Mouse (Mus musculus) naive thymus-derived CD4-positive, alpha-beta T cell, adult 2 months (primary cell): ENCODE results near the gene Arg1.
A peak's percentile ranks its signal among the peaks of the same experiment; 100 is the strongest.

ENCODE experiments used
- DNase-seq: peaks from one replicate; pipeline ENCODE4 v3.0.0-alpha.2; 2011; ENCODE audit warnings: low read depth

The Arg1 gene

GRCm38 (mm10) chr10:24912576-24912975 lies 14.7 kb downstream of the Arg1 start:
- no peak for DNase-seq

- DNase-seq: no peak
Observed at GRCm38 (mm10) chr10:24911199-24911598, 16.1 kb downstream of the Arg1 start.

GRCm38 (mm10) chr10:24905627-24906026 lies 21.7 kb downstream of the Arg1 start:
- no peak for DNase-seq

- no peak for DNase-seq
Observed at GRCm38 (mm10) chr10:24895927-24896326, 31.4 kb downstream of the Arg1 start.

GRCm38 (mm10) chr10:24888343-24888742 lies 38.9 kb downstream of the Arg1 start:
- no peak for DNase-seq

GRCm38 (mm10) chr10:24886008-24886407 lies 41.3 kb downstream of the Arg1 start:
- peak; percentile 13 for DNase-seq

GRCm38 (mm10) chr10:24873624-24874023 lies 53.7 kb downstream of the Arg1 start:
- peak; percentile 12 for DNase-seq

GRCm38 (mm10) chr10:24869760-24870290 lies 57.5 kb downstream of the Arg1 start, which contains the start of gene Med23:
Gene Med23, plus strand, starts transcription at chr10:24869986.
- DNase-seq: peak; percentile 96
